In genomic region chr19:6941372-6942248, GRCm38 (mm10) we compare ENCODE assay signal across 8 mouse cellular contexts. TPM values are rescaled to one million over a fixed set of nuclear protein-coding genes. Genes with fewer than 3 reads are reported as not detected.
DNase-seq lines count a peak whose midpoint lies in the region; ATAC-seq and TF ChIP-seq lines count a peak whose summit lies in the region.

Bad (plus strand) TSS chr19:6941861.

- TF ChIP-seq CTCF in liver, adult 2 months (IDR thresholded peaks at IDR 0.05; ENCODE audit: low read depth, low read length) = peak; percentile 2; the same call in 1 of the 2 replicates

- H3K27ac ChIP-seq in heart, embryonic 11.5 days (ENCODE audit: low read depth, low read length) = peak within 1 kb of the TSS; percentile 96
- peak within 1 kb of the TSS; percentile 97 for H3K27ac ChIP-seq in kidney, embryonic 16.5 days (ENCODE audit: low read length)
- peak within 1 kb of the TSS; percentile 88 for H3K27ac ChIP-seq in liver, adult 2 months (replicated peaks; ENCODE audit: insufficient read depth, low read depth, low read length)

- peaks cover 22% of the 10 kb centered on the region for H3K36me3 ChIP-seq in erythroblast, embryonic 14.5 days (ENCODE audit: control insufficient read depth)
- H3K36me3 ChIP-seq in heart, embryonic 11.5 days (ENCODE audit: control insufficient read depth, insufficient read depth, low read length) = no peaks in the 10 kb centered on the region
- no peaks in the 10 kb centered on the region for H3K36me3 ChIP-seq in kidney, embryonic 16.5 days (ENCODE audit: insufficient read depth, low read length)
- H3K36me3 ChIP-seq in liver, adult 2 months (ENCODE audit: control insufficient read depth, insufficient read depth, low read length) = no peaks in the 10 kb centered on the region

- H3K4me1 ChIP-seq in erythroblast, embryonic 14.5 days (ENCODE audit: control insufficient read depth) = peaks cover 38% of the 10 kb centered on the region
- peaks cover 18% of the 10 kb centered on the region for H3K4me1 ChIP-seq in heart, embryonic 11.5 days (ENCODE audit: control insufficient read depth, insufficient read depth, low read length)
- H3K4me1 ChIP-seq in kidney, embryonic 16.5 days (ENCODE audit: insufficient read depth, low read length) = peaks cover 28% of the 10 kb centered on the region
- peaks cover 23% of the 10 kb centered on the region for H3K4me1 ChIP-seq in liver, adult 2 months (ENCODE audit: control insufficient read depth, insufficient read depth, low read length)

- peak within 1 kb of the TSS; percentile 89 for H3K9ac ChIP-seq in heart, embryonic 11.5 days (ENCODE audit: low read depth, low read length)
- peak within 1 kb of the TSS; percentile 96 for H3K9ac ChIP-seq in kidney, embryonic 16.5 days (replicated peaks; ENCODE audit: low read length)
- H3K9ac ChIP-seq in liver, adult 2 months (ENCODE audit: low read depth, low read length) = peak within 1 kb of the TSS; percentile 91

- 0 out of 2 replicates have a peak, but pooled peaks cover 4% of the 10 kb centered on the region for H3K27me3 ChIP-seq in erythroblast, embryonic 14.5 days (ENCODE audit: control insufficient read depth)
- H3K27me3 ChIP-seq in heart, embryonic 11.5 days (ENCODE audit: control insufficient read depth, insufficient read depth, low read length) = no peaks in the 10 kb centered on the region
- no peaks in the 10 kb centered on the region for H3K27me3 ChIP-seq in kidney, embryonic 16.5 days (ENCODE audit: insufficient read depth, low read length)
- no peaks in the 10 kb centered on the region for H3K27me3 ChIP-seq in liver, adult 2 months (ENCODE audit: control insufficient read depth, insufficient read depth, low read length)

- H3K79me2 ChIP-seq in liver, adult 2 months (ENCODE audit: control insufficient read depth, insufficient read depth, low read length) = peaks cover 8% of the 10 kb centered on the region

- H3K4me2 ChIP-seq in heart, embryonic 11.5 days = peak within 1 kb of the TSS; percentile 79
- H3K4me2 ChIP-seq in kidney, embryonic 16.5 days (replicated peaks; ENCODE audit: low read depth, low read length) = peak within 1 kb of the TSS; percentile 98

- WGBS in heart, embryonic 11.5 days (ENCODE audit: insufficient replicate concordance) = under 1% methylated on average over 82 of the region's 83 CpGs
- under 1% methylated on average over 83 of the region's 83 CpGs for WGBS in kidney, embryonic 16.5 days
- under 1% methylated on average over 83 of the region's 83 CpGs for WGBS in liver, adult 2 months

- no peaks in the 10 kb centered on the region for H3K9me3 ChIP-seq in erythroblast, embryonic 14.5 days (ENCODE audit: control insufficient read depth, low read length)
- H3K9me3 ChIP-seq in heart, embryonic 11.5 days (replicated peaks; ENCODE audit: control insufficient read depth, low read length) = no peaks in the 10 kb centered on the region
- H3K9me3 ChIP-seq in kidney, embryonic 16.5 days (ENCODE audit: low read length) = no peaks in the 10 kb centered on the region

- peak; percentile 94 for DNase-seq in CD4-positive helper T cell, adult 2 months (ENCODE audit: low read depth, low spot score)
- peak; percentile 89 for DNase-seq in brain, embryonic 18.5 days (ENCODE audit: low read depth, low spot score)
- DNase-seq in liver, adult 2 months (ENCODE audit: extremely low read depth, low read depth, low spot score) = peak; percentile 75
- peak; percentile 89 to 90 for DNase-seq in spleen, postnatal 36 days (ENCODE audit: low spot score in 2 of 2)

- TF ChIP-seq POLR2A in liver, adult 2 months (IDR thresholded peaks at IDR 0.05; ENCODE audit: extremely low read depth, insufficient read depth, low read length) = peak; percentile 34; the same call in 1 of the 2 replicates

- peak within 1 kb of the TSS; percentile 81 for H3K4me3 ChIP-seq in erythroblast, embryonic 14.5 days (replicated peaks)
- peak within 1 kb of the TSS; percentile 84 for H3K4me3 ChIP-seq in heart, embryonic 11.5 days (ENCODE audit: low read depth, low read length)
- H3K4me3 ChIP-seq in kidney, embryonic 16.5 days (ENCODE audit: low read length) = peak within 1 kb of the TSS; percentile 87
- H3K4me3 ChIP-seq in liver, adult 2 months (ENCODE audit: insufficient read depth, low read depth, low read length) = peak within 1 kb of the TSS; percentile 85

- ATAC-seq in heart, embryonic 11.5 days (replicated peaks; ENCODE audit: insufficient number of reproducible peaks, low FRiP score, low TSS enrichment) = peak; percentile 82
- peak; percentile 80 for ATAC-seq in kidney, embryonic 16.5 days (ENCODE audit: low FRiP score, low TSS enrichment)
- peak; percentile 53 for ATAC-seq in monocyte, adult 5-6 weeks (replicated peaks; ENCODE audit: insufficient number of reproducible peaks, low FRiP score, low TSS enrichment, poor library complexity, severe bottlenecking)

RNA-seq across cellular contexts. Expression of gene Bad, which starts in this region (rescaled TPM):
- polyA plus RNA-seq in erythroblast, embryonic 14.5 days (2012) = 4.3 and 6.1 TPM in 2 replicates
- 54.9 and 55.7 TPM in 2 replicates for polyA plus RNA-seq in heart, embryonic 11.5 days (2014; fragmentation: Nextera tagmentation; extraction: Ambion mirVana)
- 71.2 and 86.6 TPM in 2 replicates for polyA plus RNA-seq in kidney, embryonic 16.5 days (2015; fragmentation: Nextera tagmentation; extraction: Ambion mirVana)
- 26.2 and 28.1 TPM in 2 replicates for total RNA-seq in liver, adult 2 months (2014; rRNA removed)
- polyA plus RNA-seq in liver, adult 2 months (2012; rRNA removed) = 38.7 and 40.3 TPM in 2 replicates
- total RNA-seq in monocyte, adult 5-6 weeks (2017) = 9.3 to 26.0 TPM (median 10.3 TPM) in 3 replicates

Comparison
In these comparisons a context has a peak if more than half of its experiments do, and no peak if none do; other contexts are left out.
1. Peak in every context shown above with its lines: DNase-seq, ATAC-seq, H3K4me3 ChIP-seq and H3K27ac ChIP-seq.